Mouse (Mus musculus): Measurements from ENCODE around the gene Foxo4. TPM values are rescaled to one million over a fixed set of nuclear protein-coding genes. Genes with fewer than 3 reads are reported as not detected.

The Foxo4 gene
- total and polyA plus RNA-seq, 3 experiments, result 13.8 to 18.5 TPM; not detected in 1

DNA sequence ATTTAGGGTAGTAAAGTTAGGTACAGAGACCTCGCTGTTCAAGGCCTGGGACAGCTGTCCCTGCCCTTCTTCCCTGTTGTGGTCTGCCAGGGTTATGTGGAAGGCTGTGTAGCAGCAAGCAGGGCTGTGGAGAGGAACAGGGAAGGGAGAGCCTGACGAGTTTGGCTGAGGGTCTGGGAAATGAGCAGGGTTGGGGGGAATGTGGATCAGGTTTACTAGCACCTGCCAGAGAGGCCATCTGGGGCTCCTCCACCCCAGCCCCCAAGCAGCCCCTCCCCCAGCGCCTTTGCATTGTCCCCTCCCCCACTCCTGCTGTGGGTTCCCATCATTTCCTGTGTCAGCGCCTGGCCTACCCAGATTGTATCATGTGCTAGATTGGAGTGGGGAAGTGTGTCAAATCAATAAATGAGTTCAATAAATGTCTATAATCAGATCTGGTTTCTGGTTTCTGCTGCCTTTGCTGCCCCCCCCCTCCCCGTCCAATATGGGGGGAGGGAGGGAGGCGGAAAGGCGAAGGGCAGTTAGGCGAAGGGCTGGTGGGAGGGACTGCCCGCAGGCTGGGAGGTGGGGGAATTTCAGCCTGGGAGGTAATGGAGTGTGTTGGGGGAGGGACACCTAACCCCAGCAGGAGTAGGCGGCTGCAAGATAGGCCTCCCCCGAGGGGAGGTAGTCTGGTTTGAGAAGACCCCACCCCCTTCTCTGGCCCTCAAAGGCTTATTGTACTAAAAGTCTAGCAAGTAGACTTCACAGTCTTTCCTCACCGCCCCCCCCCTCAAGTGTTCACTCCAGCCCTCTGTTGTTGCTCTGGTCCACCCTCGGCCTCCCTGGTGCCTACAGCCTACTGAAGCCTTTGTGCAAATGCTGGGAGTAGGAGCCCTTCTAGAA, 6.4 kb downstream of the Foxo4 start:
- no peak overlapping the region for H3K4me3 ChIP-seq (ENCODE audit: control insufficient read depth in 1 of 2, insufficient read depth in 1 of 2, low read depth in 2 of 2, low read length in 2 of 2)

GRCm38 (mm10) chrX:101263892-101264291, 9.6 kb downstream of the Foxo4 start, which contains the start of gene Gm614:
Gene Gm614, minus strand, starts transcription at chrX:101263992.
- no peak within 1 kb of the TSS for H3K27ac ChIP-seq (ENCODE audit: control insufficient read depth, low read depth, low read length)
- no peak within 1 kb of the TSS for H3K4me3 ChIP-seq (ENCODE audit: control insufficient read depth in 1 of 2, insufficient read depth in 1 of 2, low read depth in 2 of 2, low read length in 2 of 2)
- H3K4me1 ChIP-seq (ENCODE audit: control insufficient read depth in 1 of 2, insufficient read depth in 2 of 2, low read length in 2 of 2), result peaks cover 4 to 18% of the 10 kb centered on the region in 2 experiments; a peak in 3 of 4 replicates
- peaks cover 0 to 21% of the 10 kb centered on the region in 2 experiments; a peak in 2 of 4 replicates for H3K36me3 ChIP-seq (ENCODE audit: control insufficient read depth in 1 of 2, insufficient read depth in 2 of 2, low read length in 2 of 2)
- no peaks in the 10 kb centered on the region for H3K79me2 ChIP-seq (ENCODE audit: control insufficient read depth, insufficient read depth, low read length, poor library complexity)
- no peaks in the 10 kb centered on the region for H3K9me3 ChIP-seq (replicated peaks; ENCODE audit: insufficient read depth, low read length)
- TF ChIP-seq MYC (IDR thresholded peaks at IDR 0.05; ENCODE audit: low read depth, low read length) (no peak), EP300 (IDR thresholded peaks at IDR 0.05; ENCODE audit: low read depth in 1 of 2, low read length in 2 of 2) (no peak), ZNF384 (IDR thresholded peaks at IDR 0.05; ENCODE audit: low read depth, low read length) (no peak), SMC3 (IDR thresholded peaks at IDR 0.05; ENCODE audit: low read depth, low read length) (no peak), USF2 (IDR thresholded peaks at IDR 0.05; ENCODE audit: borderline replicate concordance in 1 of 2, insufficient read depth in 1 of 2, low read depth in 1 of 2, low read length in 2 of 2) (no peak), GATA1 (IDR thresholded peaks at IDR 0.05; ENCODE audit: low read depth, low read length) (no peak), RAD21 (IDR thresholded peaks at IDR 0.05; ENCODE audit: low read depth, low read length) (no peak), USF1 (IDR thresholded peaks at IDR 0.05; ENCODE audit: low read depth, low read length) (no peak), POLR2AphosphoS2 (IDR thresholded peaks at IDR 0.05; ENCODE audit: low read length) (no peak), TBP (IDR thresholded peaks at IDR 0.05; ENCODE audit: low read depth, low read length) (no peak), TCF12 (IDR thresholded peaks at IDR 0.05; ENCODE audit: low read depth, low read length) (no peak), KAT2A (conservative IDR thresholded peaks at IDR 0.05; ENCODE audit: low read depth, low read length) (no peak), NELFE (IDR thresholded peaks at IDR 0.05; ENCODE audit: low read depth, low read length) (no peak), JUND (IDR thresholded peaks at IDR 0.05; ENCODE audit: low read depth, low read length) (no peak), TAL1 (IDR thresholded peaks at IDR 0.05; ENCODE audit: low read length) (no peak), E2F4 (IDR thresholded peaks at IDR 0.05; ENCODE audit: borderline replicate concordance, low read depth, low read length) (no peak), MAFK (IDR thresholded peaks at IDR 0.05; ENCODE audit: borderline replicate concordance, low read depth, low read length) (no peak), HCFC1 (IDR thresholded peaks at IDR 0.05; ENCODE audit: low read depth, low read length) (no peak), MYB (IDR thresholded peaks at IDR 0.05; ENCODE audit: low read depth, low read length) (no peak), CHD1 (IDR thresholded peaks at IDR 0.05; ENCODE audit: low read depth, low read length) (no peak)
- no peak within 1 kb of the TSS for H3K9ac ChIP-seq (ENCODE audit: control insufficient read depth, low read depth, low read length, poor library complexity, severe bottlenecking)
- DNase-seq (ENCODE audit: low read depth, low spot score), result no peak
- no peaks in the 10 kb centered on the region for H3K27me3 ChIP-seq (ENCODE audit: control insufficient read depth in 1 of 2, insufficient read depth in 2 of 2, low read length in 2 of 2)

More for the DNA sequence above, 6.4 kb downstream of the Foxo4 start:
- Histone ChIP-seq H3K4me1 (ENCODE audit: control insufficient read depth in 1 of 2, insufficient read depth in 2 of 2, low read length in 2 of 2) (peaks cover 4 to 16% of the 10 kb centered on the region in 2 experiments; a peak in 3 of 4 replicates), H3K9me3 (replicated peaks; ENCODE audit: insufficient read depth, low read length) (no peaks in the 10 kb centered on the region), H3K9ac (ENCODE audit: control insufficient read depth, low read depth, low read length, poor library complexity, severe bottlenecking) (no peak overlapping the region), H3K27me3 (ENCODE audit: control insufficient read depth in 1 of 2, insufficient read depth in 2 of 2, low read length in 2 of 2) (no peaks in the 10 kb centered on the region), H3K36me3 (ENCODE audit: control insufficient read depth in 1 of 2, insufficient read depth in 2 of 2, low read length in 2 of 2) (peaks cover 0 to 18% of the 10 kb centered on the region in 2 experiments; a peak in 2 of 4 replicates), H3K79me2 (ENCODE audit: control insufficient read depth, insufficient read depth, low read length, poor library complexity) (no peaks in the 10 kb centered on the region; the same call in 1 of the 2 replicates), H3K27ac (ENCODE audit: control insufficient read depth, low read depth, low read length) (peak overlapping the region; percentile 16)
- no peak for TF ChIP-seq CHD1 (IDR thresholded peaks at IDR 0.05; ENCODE audit: low read depth, low read length)
- TF ChIP-seq TAL1 (IDR thresholded peaks at IDR 0.05; ENCODE audit: low read length), result 0 out of 2 replicates have a peak, but pooled peaks have one; percentile 12
- TF ChIP-seq USF1 (IDR thresholded peaks at IDR 0.05; ENCODE audit: low read depth, low read length), result no peak
- TF ChIP-seq RAD21 (IDR thresholded peaks at IDR 0.05; ENCODE audit: low read depth, low read length), result no peak
- TF ChIP-seq TCF12 (IDR thresholded peaks at IDR 0.05; ENCODE audit: low read depth, low read length), result peak; percentile 59; the same call in 1 of the 2 replicates
- no peak for TF ChIP-seq ELF1 (IDR thresholded peaks at IDR 0.05; ENCODE audit: low read depth, low read length)
- TF ChIP-seq MYC (IDR thresholded peaks at IDR 0.05; ENCODE audit: low read depth, low read length), result no peak
- peak; percentile 42; the same call in 1 of the 2 replicates for TF ChIP-seq RCOR1 (IDR thresholded peaks at IDR 0.05; ENCODE audit: low read depth, low read length)
- no peak for TF ChIP-seq ZC3H11A (IDR thresholded peaks at IDR 0.05; ENCODE audit: low read depth, low read length)
- peak; percentile 46; the same call in 1 of the 2 replicates for TF ChIP-seq CHD2 (IDR thresholded peaks at IDR 0.05; ENCODE audit: low read length)
- no peak for TF ChIP-seq ZNF384 (IDR thresholded peaks at IDR 0.05; ENCODE audit: low read depth, low read length)
- TF ChIP-seq NRF1 (IDR thresholded peaks at IDR 0.05; ENCODE audit: insufficient read depth, low read depth, low read length, poor library complexity, severe bottlenecking), result no peak
- TF ChIP-seq MEF2A (IDR thresholded peaks at IDR 0.05; ENCODE audit: extremely low read depth, insufficient replicate concordance, low read depth, low read length, poor library complexity, severe bottlenecking), result no peak
- peak in 1 of 2 experiments; percentile 66; a peak in 3 of 4 replicates for TF ChIP-seq EP300 (IDR thresholded peaks at IDR 0.05; ENCODE audit: low read depth in 1 of 2, low read length in 2 of 2)
- TF ChIP-seq ETS1 (IDR thresholded peaks at IDR 0.05; ENCODE audit: low read depth, low read length), result peak; percentile 47; the same call in 1 of the 2 replicates
- no peak for TF ChIP-seq MYB (IDR thresholded peaks at IDR 0.05; ENCODE audit: low read depth, low read length)
- DNase-seq (ENCODE audit: low read depth, low spot score), result peak; percentile 22
